Mouse (Mus musculus): Measurements from ENCODE around the gene Guca2a. TPM values are rescaled to one million over a fixed set of nuclear protein-coding genes. Genes with fewer than 3 reads are reported as not detected.
"Not testable (repeated sequence)": the region's sequence is repeated elsewhere in the genome, so short reads cannot be mapped to it uniquely, and the experiment has no call there.

Gene Guca2a
- polyA plus RNA-seq, 1 experiment from 2014 or later = not detected

GRCm38 (mm10) chr4:119627317-119627716 is 10.2 kb upstream of the Guca2a start:
- no peak overlapping the region for H3K27ac ChIP-seq
- no peak overlapping the region for H3K4me3 ChIP-seq
- no peaks in the 10 kb centered on the region for H3K9me3 ChIP-seq
- no peak overlapping the region for H3K4me2 ChIP-seq
- H3K36me3 ChIP-seq = peaks cover 47% of the 10 kb centered on the region
- no peaks in the 10 kb centered on the region for H3K27me3 ChIP-seq
- peaks cover 12% of the 10 kb centered on the region; the same call in 1 of the 2 replicates for H3K4me1 ChIP-seq
- no peak overlapping the region for H3K9ac ChIP-seq
- ATAC-seq (ENCODE audit: borderline replicate concordance, extremely low read depth, low FRiP score, low TSS enrichment) = no peak
- WGBS = 72% methylated on average over 4 of the region's 4 CpGs

- not testable (repeated sequence) for H3K4me2 ChIP-seq; H3K9me3 ChIP-seq; H3K4me3 ChIP-seq; ATAC-seq (ENCODE audit: borderline replicate concordance, extremely low read depth, low FRiP score, low TSS enrichment); H3K27me3 ChIP-seq; H3K9ac ChIP-seq; H3K27ac ChIP-seq
- WGBS = 67% methylated on average over 4 of the region's 4 CpGs
- peaks cover 22% of the 10 kb centered on the region for H3K4me1 ChIP-seq
- H3K36me3 ChIP-seq = peaks cover 37% of the 10 kb centered on the region
Measured at GRCm38 (mm10) chr4:119628363-119628762, 9.1 kb upstream of the Guca2a start.

GRCm38 (mm10) chr4:119631115-119631919 is 6.2 kb upstream of the Guca2a start:
- H3K4me2 ChIP-seq = peak overlapping the region; percentile 18; the same call in 1 of the 2 replicates

GRCm38 (mm10) chr4:119632721-119633120 is 4.8 kb upstream of the Guca2a start:
- WGBS = 50% methylated on average over 7 of the region's 7 CpGs
- H3K4me1 ChIP-seq = peaks cover 33% of the 10 kb centered on the region
- H3K9me3 ChIP-seq = no peaks in the 10 kb centered on the region
- H3K36me3 ChIP-seq = peaks cover 13% of the 10 kb centered on the region
- H3K27ac ChIP-seq = no peak overlapping the region
- no peak overlapping the region for H3K4me3 ChIP-seq
- H3K27me3 ChIP-seq = no peaks in the 10 kb centered on the region
- no peak for ATAC-seq (ENCODE audit: borderline replicate concordance, extremely low read depth, low FRiP score, low TSS enrichment)
- H3K9ac ChIP-seq = no peak overlapping the region
- no peak overlapping the region for H3K4me2 ChIP-seq

More at GRCm38 (mm10) chr4:119631115-119631919, 6.2 kb upstream of the Guca2a start:
- Histone ChIP-seq H3K9ac (no peak overlapping the region), H3K36me3 (peaks cover 20% of the 10 kb centered on the region), H3K27ac (peak overlapping the region; percentile 29; the same call in 1 of the 2 replicates), H3K4me3 (no peak overlapping the region), H3K27me3 (no peaks in the 10 kb centered on the region), H3K9me3 (no peaks in the 10 kb centered on the region), H3K4me1 (peaks cover 29% of the 10 kb centered on the region)
- 28% methylated on average over 11 of the region's 11 CpGs for WGBS
- peak; percentile 57; the same call in 1 of the 2 replicates for ATAC-seq (ENCODE audit: borderline replicate concordance, extremely low read depth, low FRiP score, low TSS enrichment)

GRCm38 (mm10) chr4:119633342-119633741 is 4.2 kb upstream of the Guca2a start:
- H3K27me3 ChIP-seq = no peaks in the 10 kb centered on the region
- H3K4me3 ChIP-seq = no peak overlapping the region
- H3K4me1 ChIP-seq = peaks cover 33% of the 10 kb centered on the region
- no peak for ATAC-seq (ENCODE audit: borderline replicate concordance, extremely low read depth, low FRiP score, low TSS enrichment)
- H3K27ac ChIP-seq = 0 out of 2 replicates have a peak overlapping the region, but pooled peaks have one; percentile 15
- 39% methylated on average over 7 of the region's 7 CpGs for WGBS
- no peak overlapping the region for H3K4me2 ChIP-seq
- H3K9me3 ChIP-seq = no peaks in the 10 kb centered on the region
- H3K36me3 ChIP-seq = peaks cover 13% of the 10 kb centered on the region
- H3K9ac ChIP-seq = no peak overlapping the region

GRCm38 (mm10) chr4:119633948-119634347 is 3.6 kb upstream of the Guca2a start:
- Histone ChIP-seq H3K9ac (no peak overlapping the region), H3K4me3 (no peak overlapping the region), H3K27me3 (no peaks in the 10 kb centered on the region), H3K4me1 (peaks cover 33% of the 10 kb centered on the region), H3K36me3 (peaks cover 12% of the 10 kb centered on the region), H3K4me2 (no peak overlapping the region), H3K27ac (no peak overlapping the region), H3K9me3 (no peaks in the 10 kb centered on the region)
- no peak for ATAC-seq (ENCODE audit: borderline replicate concordance, extremely low read depth, low FRiP score, low TSS enrichment)
- WGBS = 78% methylated on average over 3 of the region's 3 CpGs

GRCm38 (mm10) chr4:119634908-119635660 is 2.4 kb upstream of the Guca2a start:
- H3K27me3 ChIP-seq = no peaks in the 10 kb centered on the region
- no peak overlapping the region for H3K27ac ChIP-seq
- H3K9me3 ChIP-seq = no peaks in the 10 kb centered on the region
- peaks cover 33% of the 10 kb centered on the region for H3K4me1 ChIP-seq
- peaks cover 2% of the 10 kb centered on the region for H3K36me3 ChIP-seq
- WGBS = 51% methylated on average over 6 of the region's 6 CpGs
- ATAC-seq (ENCODE audit: borderline replicate concordance, extremely low read depth, low FRiP score, low TSS enrichment) = no peak
- no peak overlapping the region for H3K4me3 ChIP-seq
- H3K9ac ChIP-seq = no peak overlapping the region
- H3K4me2 ChIP-seq = no peak overlapping the region

GRCm38 (mm10) chr4:119635686-119636085 is 1.8 kb upstream of the Guca2a start:
- H3K27me3 ChIP-seq = no peaks in the 10 kb centered on the region
- H3K9ac ChIP-seq = no peak overlapping the region
- no peaks in the 10 kb centered on the region for H3K36me3 ChIP-seq
- no peak overlapping the region for H3K4me3 ChIP-seq
- H3K4me2 ChIP-seq = no peak overlapping the region
- no peak overlapping the region for H3K27ac ChIP-seq
- peaks cover 33% of the 10 kb centered on the region for H3K4me1 ChIP-seq
- WGBS = 73% methylated on average over 8 of the region's 8 CpGs
- H3K9me3 ChIP-seq = no peaks in the 10 kb centered on the region
- no peak for ATAC-seq (ENCODE audit: borderline replicate concordance, extremely low read depth, low FRiP score, low TSS enrichment)

GRCm38 (mm10) chr4:119636731-119637130 is 773 bp upstream of the Guca2a start:
- ATAC-seq (ENCODE audit: borderline replicate concordance, extremely low read depth, low FRiP score, low TSS enrichment) = no peak
- no peaks in the 10 kb centered on the region for H3K36me3 ChIP-seq
- no peak overlapping the region for H3K9ac ChIP-seq
- no peak overlapping the region for H3K4me2 ChIP-seq
- H3K9me3 ChIP-seq = no peaks in the 10 kb centered on the region
- no peak overlapping the region for H3K4me3 ChIP-seq
- peaks cover 26% of the 10 kb centered on the region for H3K4me1 ChIP-seq
- no peak overlapping the region for H3K27ac ChIP-seq
- 63% methylated on average over 7 of the region's 7 CpGs for WGBS
- H3K27me3 ChIP-seq = no peaks in the 10 kb centered on the region

- Histone ChIP-seq H3K9me3 (no peaks in the 10 kb centered on the region), H3K9ac (no peak overlapping the region), H3K4me2 (no peak overlapping the region), H3K4me3 (no peak overlapping the region), H3K27me3 (no peaks in the 10 kb centered on the region), H3K36me3 (no peaks in the 10 kb centered on the region), H3K4me1 (peaks cover 15% of the 10 kb centered on the region), H3K27ac (0 out of 2 replicates have a peak overlapping the region, but pooled peaks have one; percentile 15)
- 61% methylated on average over 6 of the region's 6 CpGs for WGBS
- ATAC-seq (ENCODE audit: borderline replicate concordance, extremely low read depth, low FRiP score, low TSS enrichment) = no peak
Measured at GRCm38 (mm10) chr4:119637946-119638345, 442 bp downstream of the Guca2a start.

GRCm38 (mm10) chr4:119638656-119639055 is 1.2 kb downstream of the Guca2a start:
- Histone ChIP-seq H3K36me3 (no peaks in the 10 kb centered on the region), H3K4me2 (no peak overlapping the region), H3K9ac (no peak overlapping the region), H3K27me3 (no peaks in the 10 kb centered on the region), H3K9me3 (no peaks in the 10 kb centered on the region), H3K4me1 (peaks cover 8% of the 10 kb centered on the region), H3K27ac (no peak overlapping the region), H3K4me3 (no peak overlapping the region)
- 52% methylated on average over 11 of the region's 11 CpGs for WGBS
- no peak for ATAC-seq (ENCODE audit: borderline replicate concordance, extremely low read depth, low FRiP score, low TSS enrichment)

- ATAC-seq (ENCODE audit: borderline replicate concordance, extremely low read depth, low FRiP score, low TSS enrichment) = no peak
- H3K27ac ChIP-seq = no peak overlapping the region
- H3K9me3 ChIP-seq = no peaks in the 10 kb centered on the region
- no peaks in the 10 kb centered on the region for H3K4me1 ChIP-seq
- H3K4me2 ChIP-seq = no peak overlapping the region
- WGBS = 81% methylated on average over 4 of the region's 4 CpGs
- no peaks in the 10 kb centered on the region for H3K36me3 ChIP-seq
- H3K9ac ChIP-seq = no peak overlapping the region
- H3K4me3 ChIP-seq = no peak overlapping the region
- H3K27me3 ChIP-seq = no peaks in the 10 kb centered on the region
Measured at GRCm38 (mm10) chr4:119642666-119643065, 5.2 kb downstream of the Guca2a start.

Data from lung, embryonic 15.5 days (tissue).